Mouse (Mus musculus) kidney, adult 8-10 months (tissue): Measurements from ENCODE around the gene Stip1.

Experiments used
- DNase-seq, 2 experiments: peaks; one replicate each; pipeline ENCODE4 v3.0.0; 2022

The Stip1 gene

DNA sequence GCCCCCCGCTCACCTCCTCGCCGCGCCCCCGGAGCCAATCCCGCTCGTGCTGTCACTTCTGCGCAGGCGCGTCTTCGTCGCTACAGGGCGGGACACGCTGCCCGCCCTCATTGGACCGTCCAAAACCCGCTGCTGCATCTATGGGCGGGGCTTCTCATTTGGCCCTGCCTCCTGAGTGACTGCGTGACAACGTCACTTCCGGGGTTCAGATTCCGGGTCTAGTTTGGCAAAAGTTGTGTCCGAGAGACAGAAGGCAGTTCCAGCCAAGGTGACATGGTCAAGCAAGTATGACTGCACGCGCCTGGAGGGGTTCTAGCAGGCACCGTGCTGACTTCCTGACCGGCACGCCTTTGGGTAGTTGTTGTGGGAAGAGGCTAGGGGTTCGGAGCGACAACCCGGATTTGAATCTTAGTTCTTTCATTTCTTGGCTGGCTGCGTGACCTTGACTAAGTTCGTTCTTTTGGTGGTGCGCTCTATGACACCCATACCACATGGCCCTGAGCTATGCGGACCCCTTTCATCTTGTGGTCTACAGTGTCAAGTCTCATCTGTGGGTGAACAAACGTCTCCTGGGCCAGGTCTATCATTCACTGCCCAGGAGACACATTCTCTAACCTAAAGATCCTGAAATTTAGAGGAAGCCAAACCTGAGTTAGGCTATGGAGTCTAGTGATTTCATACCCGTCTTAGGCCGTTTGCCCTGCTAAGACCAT lies 59.2 kb downstream of the Stip1 start, which contains the start of gene Fkbp2:
Gene Fkbp2, minus strand, starts transcription at position 121 of the 713 bp plus-strand sequence.
- peak; percentile 99 for DNase-seq

DNA sequence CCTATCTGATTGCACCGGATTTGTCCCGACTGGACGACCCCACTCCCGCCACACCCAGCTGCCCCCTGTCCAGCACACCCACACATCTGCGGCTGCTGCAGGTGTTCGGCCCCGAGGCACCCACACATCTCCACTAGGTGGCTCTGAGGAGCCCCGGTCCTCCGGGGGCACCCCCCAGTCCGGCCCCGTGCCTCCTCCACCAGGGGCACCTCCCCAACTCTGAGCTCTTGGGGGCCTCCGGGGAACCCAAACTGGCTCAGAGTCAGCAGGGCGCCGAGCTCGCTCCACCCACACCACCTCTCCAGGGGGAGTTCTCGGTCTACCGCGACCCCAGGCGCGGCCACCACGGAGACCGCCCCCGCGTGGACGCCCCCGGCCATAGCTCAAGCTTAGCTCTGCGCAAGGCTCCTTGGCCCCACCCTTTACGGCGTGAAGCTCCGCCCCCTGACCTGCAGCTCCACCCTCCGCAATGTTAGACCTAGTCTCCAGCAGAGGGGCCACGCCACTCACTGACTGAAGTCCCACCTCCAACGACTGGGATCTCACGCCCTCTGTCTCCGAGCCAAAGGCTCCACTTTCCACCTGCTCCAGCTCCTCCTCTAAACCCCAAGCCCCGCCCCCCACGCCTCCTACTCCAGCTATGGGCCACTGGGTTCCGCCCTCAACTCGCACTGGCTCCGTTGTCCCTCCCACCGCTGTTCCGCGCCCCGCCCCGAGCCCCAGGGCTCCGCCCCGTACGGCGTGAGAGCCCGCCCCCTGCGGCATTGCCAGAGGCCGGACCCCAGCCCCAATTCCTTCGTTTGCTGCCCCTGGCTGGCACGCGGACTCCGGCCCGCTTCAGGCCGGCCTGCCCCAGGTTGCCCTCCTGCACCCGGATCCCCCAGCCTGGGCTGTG lies 60.0 kb downstream of the Stip1 start:
- DNase-seq: peak; percentile 100

GRCm38 (mm10) chr19:6979001-6979479 lies 60.7 kb downstream of the Stip1 start:
- DNase-seq: peak in 1 of 2 experiments; percentile 52

DNA sequence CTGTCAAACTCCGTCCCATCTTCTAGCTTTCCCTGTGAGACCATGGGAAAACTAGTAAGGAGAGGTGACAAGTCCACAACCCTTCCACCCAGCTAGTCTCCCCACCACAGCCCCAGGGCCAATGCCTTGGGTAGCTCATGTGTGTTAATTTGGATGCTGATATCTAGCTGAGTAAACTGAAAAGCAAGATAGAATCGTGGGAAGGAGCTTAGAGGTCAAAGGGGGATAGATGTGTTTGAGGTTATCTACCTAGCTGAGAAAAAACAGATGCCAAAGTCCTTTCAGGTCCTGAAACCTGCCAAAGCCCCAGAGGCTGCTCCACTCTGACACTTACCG lies 61.2 kb downstream of the Stip1 start:
- DNase-seq: no peak

GRCm38 (mm10) chr19:6977759-6978638 lies 61.8 kb downstream of the Stip1 start:
- no peak for DNase-seq

DNA sequence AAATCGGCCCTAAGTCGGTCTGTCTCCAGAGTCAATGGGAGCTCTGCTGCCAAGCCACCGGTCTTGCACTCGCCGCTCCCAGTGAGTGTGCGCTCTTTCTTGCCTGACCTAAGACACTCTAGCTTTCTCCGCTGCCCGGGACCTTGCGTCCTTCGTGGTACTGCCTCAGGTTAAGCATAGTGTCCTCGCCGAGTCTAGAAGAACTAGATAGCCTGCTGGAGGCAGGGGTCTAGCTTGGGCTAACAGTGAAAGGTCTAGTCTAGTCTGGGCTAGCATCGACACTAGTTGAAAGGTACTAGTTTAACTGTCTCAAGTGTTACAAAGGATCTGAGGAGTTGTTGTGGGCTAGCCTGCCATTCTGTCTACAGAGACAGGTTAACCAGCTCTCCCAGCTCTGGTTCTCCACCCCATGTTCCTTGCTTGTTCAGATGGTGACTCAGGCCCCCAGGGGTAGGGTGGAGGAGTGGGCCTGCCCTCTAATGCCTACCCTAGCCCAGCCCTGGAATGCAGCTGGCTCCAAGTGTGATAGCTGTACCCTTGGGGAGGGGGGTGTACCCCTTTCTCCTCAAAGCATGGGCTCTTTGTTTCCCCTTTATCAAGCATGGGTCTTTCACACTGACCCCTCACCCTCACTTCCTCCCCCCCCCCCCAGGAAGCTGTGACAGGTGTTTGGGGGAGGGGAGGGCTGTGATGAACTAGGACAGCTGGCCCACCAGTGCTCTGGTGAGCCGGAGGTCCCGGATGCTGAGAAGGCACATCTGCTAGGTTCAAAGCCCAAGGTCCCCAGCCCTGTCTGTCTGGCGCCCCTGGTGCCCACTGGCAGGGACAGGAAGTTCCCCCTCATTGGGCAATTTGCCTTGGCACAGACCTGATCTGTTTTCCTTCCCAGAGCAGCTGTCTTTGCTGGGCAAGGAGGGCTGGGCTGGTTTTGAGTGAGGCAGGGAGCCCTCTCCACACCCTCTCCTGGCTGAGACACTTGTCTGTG lies 63.9 kb downstream of the Stip1 start, which contains the start of gene Plcb3:
Gene Plcb3, minus strand, starts transcription at position 934 of the 985 bp plus-strand sequence.
- peak in 1 of 2 experiments; percentile 53 for DNase-seq

GRCm38 (mm10) chr19:6974211-6975205 lies 65.3 kb downstream of the Stip1 start, which contains the start of gene Ppp1r14b:
TSS of gene Ppp1r14b (plus strand) at chr19:6974968.
- DNase-seq: peak in 1 of 2 experiments; percentile 69

GRCm38 (mm10) chr19:6973581-6974190 lies 66.1 kb downstream of the Stip1 start:
- no peak for DNase-seq

DNA sequence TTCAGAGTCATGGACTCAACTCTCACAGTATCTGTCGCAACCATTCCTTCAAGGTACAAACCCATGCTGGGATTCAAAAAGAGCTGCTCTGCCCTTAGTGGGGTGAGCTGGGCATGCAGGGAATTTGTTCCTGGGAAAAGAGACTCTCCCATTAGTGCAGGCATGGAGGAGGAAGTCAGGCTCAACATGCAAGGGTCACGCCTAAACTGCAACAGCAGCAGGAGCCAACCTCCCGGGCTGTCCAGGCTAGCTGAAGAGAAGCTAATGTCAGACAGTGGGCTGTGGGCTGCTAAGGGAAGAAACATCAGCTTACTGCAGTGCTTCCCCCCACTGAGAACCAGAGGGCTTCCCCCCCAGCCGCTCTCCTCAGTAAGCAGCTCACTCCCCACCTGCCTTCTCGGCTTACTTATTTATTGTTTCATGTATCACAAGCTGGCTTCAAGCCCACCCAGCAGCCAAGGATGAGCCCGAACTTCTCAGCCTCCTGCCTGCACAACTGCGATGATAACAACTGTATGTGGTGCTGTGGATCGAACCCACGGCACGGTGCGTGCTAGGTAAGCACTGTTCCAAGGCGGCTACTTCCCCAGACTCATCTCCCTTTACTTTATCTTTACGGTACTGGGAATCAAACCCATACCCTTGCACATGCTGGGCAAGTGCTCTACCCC lies 67.4 kb downstream of the Stip1 start:
- no peak for DNase-seq

DNA sequence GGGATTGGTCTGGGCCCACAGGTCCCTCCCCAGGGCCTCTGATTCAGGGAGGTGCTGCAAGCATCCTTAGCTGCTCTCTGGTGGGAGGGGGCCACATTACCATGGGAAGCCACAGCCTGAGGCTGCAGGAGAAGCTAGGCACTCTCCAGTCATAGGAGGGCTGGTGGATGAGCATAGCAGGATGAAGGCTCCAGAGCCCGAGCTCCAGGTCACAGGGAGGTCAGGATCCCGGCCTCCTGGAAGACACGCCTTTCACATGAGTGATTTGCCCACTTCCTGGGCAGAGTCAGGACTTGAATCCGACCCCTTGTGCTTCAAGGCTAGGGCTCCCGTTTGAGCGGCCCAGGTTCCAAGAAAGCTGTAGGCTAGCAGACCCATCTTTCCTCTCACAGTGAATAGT lies 68.1 kb downstream of the Stip1 start:
- DNase-seq: no peak
